Mouse (Mus musculus): Measurements from ENCODE around the gene Slc22a14.

Gene Slc22a14

DNA sequence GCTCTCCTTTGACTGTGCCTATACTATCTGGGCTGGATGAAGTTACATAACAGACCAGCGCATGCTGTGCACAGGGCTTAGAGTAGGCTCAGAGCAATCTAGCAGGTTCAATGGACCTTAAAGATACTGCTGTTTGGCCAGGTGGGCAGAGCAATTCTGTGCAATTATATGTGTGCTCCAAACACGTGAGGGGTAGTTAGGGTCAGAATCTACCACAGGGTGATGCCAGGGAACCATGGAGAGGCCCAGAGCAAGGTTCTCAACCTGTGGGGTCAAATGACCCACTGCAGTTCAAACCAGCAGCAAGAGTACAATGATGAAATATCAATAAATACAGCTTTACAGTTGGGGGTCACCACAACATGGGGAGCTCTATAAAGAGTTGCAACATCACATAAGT is 158.7 kb downstream of the Slc22a14 start:
- DNase-seq (ENCODE audit: low read depth, low spot score), result no peak

DNA sequence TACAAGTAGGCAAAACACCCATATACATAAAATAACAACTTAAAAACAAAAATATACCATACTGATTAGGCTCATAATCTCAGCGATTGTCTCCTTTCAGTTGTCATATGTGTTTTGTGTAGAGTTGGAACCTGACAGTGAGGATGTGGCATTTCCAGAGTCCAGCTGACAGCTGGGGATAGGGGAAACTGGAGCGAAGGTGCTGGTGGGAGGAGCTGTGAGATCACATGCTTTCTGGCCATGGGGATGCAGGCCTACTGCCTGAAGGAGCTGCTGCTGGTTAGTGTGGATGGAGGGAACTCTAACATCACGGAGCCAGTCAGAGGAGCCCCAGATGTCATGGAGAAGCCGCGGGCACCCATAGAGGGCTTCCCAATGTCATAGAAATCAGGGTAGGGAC is 159.6 kb downstream of the Slc22a14 start:
- DNase-seq (ENCODE audit: low read depth, low spot score), result no peak

DNA sequence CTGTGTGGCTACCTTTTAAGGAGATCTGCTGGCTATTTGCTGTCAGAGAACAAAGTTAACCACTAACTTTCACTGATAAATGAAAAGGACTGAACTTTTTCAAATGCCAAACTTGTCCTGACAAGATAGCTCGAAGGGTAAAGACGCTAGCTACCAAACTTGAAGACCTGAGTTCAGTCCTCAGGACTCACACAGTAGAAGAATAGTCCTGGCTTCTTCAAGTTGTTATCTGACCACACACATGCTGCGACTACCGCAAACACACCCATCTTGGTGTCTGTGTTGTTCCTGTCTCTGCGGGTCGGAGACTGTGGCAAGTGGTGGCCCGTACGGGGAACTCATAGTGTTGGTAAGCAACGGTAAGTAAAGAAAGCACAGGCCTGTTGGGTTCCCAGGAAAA is 161.7 kb downstream of the Slc22a14 start:
- DNase-seq (ENCODE audit: low read depth, low spot score), result no peak

DNA sequence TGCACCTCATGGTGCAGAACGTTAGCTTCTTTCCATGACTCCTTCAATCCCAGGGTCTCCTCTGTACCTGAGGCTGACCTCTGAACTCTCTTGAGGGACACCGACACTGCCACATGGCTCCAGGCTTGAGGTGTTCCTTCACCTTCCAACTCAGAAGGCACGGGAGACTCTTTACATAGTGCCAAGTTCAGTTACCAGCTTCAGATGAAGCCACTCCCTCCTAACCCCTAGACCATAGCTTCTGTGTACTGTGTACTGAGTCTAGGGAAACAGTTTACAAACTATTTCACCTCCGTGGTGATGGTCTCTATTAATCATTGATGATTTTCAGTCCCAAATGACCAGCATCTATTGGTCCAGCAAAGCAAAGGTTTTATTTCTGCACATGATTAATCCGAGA is 163.7 kb downstream of the Slc22a14 start:
- no peak for DNase-seq (ENCODE audit: low read depth, low spot score)

DNA sequence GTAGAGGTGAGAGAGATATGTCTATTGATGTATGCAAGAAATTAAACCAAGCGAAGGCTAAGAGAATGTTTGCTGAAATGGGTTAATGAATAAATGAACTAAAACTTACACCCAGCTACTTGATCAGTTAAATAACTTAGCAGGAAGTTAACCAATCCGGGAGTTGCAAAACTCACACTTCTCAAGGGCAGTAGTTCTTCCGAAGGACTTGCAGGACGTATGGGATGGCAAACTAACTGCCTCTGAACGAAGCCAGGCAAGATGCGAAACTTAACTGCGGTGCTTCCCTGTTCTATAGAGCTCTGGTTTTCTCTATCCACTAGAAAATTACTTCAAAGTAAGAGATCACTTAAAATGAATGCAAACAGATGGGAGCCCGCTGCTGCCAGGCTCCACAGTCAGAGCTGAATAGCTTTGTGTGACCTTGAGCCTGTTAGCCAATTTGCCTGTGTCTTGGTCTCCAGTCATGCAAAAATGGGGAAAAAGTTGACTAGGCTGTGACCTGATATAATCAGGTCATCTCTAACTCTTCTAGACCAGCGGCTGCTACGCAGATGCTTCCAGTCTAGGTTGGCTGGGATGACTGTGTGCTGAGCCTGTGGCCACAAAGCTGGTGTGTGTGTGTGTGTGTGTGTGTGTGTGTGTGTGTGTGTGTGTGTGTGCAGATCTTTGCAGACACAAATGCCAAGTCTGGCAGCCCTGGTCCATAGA is 166.0 kb downstream of the Slc22a14 start:
- DNase-seq (ENCODE audit: low read depth, low spot score), result peak; percentile 15

DNA sequence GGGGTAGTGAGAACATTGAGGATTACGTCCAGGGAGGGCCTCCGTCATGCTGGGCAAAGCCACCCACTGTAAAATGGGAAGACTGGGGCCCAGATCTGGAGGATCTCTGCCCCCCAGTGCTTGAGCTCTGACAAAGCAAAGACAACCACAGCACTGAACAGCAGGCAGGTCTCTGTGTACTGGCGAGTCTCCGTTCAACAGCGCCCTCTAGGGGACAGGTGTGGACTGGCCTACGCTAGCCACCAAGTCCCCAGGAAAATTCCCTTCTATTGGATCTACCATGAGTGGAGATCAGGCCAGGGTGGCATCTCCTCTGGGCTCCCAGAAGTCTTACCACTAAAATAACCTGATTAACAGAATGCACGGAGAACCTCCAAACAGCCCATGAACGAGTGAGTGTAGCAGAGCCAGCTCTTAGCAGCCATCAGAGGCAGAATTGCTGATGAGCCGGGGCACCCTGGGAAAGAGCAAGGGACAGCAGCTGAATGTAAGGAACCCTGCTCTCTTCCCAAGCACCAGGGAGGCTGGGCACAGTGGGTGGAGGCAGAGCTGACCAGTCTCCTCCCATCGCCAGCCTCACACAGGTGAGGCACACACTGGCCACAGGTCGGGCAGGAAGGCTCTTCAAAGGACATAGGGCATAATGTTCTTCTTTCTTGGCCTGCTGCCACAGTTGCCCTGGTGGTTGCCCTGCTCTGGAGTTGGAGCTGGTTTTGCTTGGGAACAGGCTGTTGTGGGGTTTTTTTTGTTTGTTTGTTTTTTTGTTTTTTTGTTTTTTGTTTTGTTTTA is 173.0 kb downstream of the Slc22a14 start:
- peak; percentile 68 for DNase-seq (ENCODE audit: low read depth, low spot score)

DNA sequence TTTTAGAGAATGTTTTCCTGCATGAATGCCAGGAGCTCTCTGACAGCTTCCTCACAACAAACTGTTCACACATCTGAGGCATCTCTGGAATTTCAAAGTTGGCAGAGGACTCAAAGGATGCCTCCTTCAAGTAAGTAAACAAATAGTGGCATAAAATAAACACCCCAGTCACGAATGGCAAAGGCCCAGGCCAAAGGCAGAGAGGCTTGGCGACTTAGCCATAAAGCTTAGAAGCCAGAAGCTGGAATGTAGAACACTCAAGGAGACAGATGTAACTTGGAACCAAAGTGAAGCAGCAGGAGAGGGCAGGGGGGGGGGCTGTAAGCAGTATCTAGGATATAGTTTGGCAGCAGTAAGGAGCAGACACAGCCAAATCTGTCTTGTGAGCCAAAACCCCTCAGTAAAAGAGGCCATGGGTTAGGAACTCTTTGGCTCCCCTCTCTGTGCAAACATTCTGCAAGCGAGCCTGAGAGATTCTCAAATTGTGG is 184.1 kb downstream of the Slc22a14 start:
- peak; percentile 18 for DNase-seq (ENCODE audit: low read depth, low spot score)

DNA sequence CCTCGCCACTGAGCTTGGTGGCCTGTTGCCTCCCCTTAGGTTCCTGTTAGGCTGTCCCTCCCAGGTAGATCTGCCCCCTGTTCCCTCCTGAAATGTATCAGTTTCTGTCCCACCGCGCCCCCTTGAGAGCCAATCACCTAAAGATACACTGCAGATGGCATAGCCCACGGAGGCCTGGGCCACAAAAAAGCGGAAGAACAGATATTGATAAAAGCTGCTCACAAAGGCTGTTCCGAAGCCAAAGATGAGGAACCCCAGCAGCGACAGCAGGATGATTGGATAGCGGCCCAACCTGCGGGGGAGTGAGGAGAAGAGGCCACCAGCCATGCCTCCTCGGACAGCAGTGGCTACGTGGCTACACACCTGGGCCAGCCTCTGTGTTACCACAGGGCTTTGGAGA is 186.1 kb downstream of the Slc22a14 start:
- no peak for DNase-seq (ENCODE audit: low read depth, low spot score)

DNA sequence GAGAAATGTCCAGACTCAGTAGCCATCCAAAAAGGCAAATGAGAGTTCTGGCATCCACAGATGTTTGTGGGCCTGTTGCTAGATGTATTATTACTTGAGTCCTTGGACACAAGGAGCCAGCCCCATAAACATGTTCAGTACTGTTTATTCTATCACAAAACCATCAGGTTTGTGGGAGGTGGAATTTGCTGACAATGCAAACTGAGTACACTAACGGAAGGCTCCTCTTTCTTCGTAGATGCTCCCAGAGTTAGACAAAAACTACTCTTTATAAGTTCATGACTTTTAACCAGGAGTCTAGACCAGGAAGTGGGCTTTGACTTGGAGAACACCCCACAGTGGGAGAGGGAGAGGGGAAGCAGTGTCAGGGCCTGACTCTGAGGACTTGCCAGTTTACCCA is 197.7 kb downstream of the Slc22a14 start:
- no peak for DNase-seq (ENCODE audit: low read depth, low spot score)

DNA sequence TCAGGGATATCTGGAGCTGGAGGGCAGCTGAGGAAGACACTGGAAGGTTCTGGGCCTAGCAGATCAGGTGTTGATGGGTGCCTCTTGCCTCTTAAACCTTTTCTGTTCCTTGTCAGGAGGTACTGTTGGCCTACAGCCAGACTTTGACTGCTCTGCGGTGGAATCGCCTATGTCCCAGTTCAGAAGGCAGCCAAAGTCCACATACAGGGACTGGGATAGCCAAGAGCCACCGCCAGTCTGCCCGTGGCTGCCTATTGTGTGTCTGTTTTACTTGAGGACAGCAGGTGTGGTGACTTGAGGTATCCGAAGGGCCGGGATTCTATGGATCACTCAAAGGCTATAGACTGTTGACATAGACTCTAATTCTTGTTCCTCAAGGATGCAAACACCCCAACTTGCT is 199.8 kb downstream of the Slc22a14 start:
- no peak for DNase-seq (ENCODE audit: low read depth, low spot score)

DNA sequence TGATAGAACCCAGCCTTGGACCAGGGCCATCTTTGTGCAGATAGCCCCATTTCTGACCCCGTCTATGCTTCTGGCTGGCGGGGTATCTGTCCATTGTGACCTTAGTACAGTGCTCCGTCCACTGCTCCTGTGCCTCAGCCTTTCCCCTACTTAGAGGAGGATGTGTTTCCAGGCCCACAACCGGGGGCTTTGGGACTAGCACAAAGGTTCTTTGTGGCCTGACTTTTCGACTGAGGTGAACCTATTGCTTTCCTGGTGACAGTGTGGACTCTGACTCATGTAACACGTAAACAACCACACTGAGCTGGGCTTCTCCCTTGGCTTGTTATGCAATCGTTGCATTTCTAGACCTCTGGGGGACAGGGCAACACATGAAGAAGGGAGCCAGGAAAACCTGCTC is 200.6 kb downstream of the Slc22a14 start:
- DNase-seq (ENCODE audit: low read depth, low spot score), result no peak

DNA sequence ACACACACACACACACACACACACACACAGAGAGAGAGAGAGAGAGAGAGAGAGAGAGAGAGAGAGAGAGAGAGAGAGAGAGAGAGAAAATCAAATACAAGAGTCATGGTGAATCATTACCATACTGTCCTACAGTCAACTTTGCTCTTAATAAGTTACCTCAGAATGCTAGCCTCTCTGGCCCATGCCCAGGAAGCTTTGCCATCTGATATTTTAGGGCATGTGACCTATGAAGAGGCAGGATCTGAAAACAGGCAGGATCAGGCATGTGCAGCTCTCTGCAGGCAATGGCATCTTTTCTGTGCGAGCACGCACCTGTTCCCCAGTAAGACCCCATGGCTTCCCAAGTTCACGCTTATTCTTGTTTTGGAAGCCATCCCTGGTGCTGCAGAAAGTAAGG is 204.7 kb downstream of the Slc22a14 start:
- DNase-seq (ENCODE audit: low read depth, low spot score), result no peak

DNA sequence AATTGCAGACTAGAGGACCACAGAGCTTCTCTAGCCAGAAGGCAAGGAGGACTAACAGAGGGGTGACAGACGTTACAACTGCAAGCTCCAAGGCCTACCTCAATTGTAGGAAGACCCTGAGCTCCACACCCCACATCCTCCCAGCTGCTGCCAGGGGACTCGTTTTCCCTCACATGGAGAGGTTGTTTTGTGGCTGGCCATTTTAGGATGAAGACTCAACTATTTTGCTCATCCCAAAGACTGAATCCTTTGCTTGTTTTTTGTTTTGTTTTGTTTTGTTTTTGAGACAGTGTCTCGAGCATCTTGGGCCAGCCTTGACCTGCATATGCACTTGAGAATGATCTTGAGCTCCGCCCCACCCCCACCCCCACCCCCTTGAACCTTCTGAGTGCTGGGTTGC is 206.5 kb downstream of the Slc22a14 start, which contains the start of gene Gm47289:
Gene Gm47289 (plus strand): TSS at position 301 of the 400 bp plus-strand sequence.
- DNase-seq (ENCODE audit: low read depth, low spot score), result no peak

DNA sequence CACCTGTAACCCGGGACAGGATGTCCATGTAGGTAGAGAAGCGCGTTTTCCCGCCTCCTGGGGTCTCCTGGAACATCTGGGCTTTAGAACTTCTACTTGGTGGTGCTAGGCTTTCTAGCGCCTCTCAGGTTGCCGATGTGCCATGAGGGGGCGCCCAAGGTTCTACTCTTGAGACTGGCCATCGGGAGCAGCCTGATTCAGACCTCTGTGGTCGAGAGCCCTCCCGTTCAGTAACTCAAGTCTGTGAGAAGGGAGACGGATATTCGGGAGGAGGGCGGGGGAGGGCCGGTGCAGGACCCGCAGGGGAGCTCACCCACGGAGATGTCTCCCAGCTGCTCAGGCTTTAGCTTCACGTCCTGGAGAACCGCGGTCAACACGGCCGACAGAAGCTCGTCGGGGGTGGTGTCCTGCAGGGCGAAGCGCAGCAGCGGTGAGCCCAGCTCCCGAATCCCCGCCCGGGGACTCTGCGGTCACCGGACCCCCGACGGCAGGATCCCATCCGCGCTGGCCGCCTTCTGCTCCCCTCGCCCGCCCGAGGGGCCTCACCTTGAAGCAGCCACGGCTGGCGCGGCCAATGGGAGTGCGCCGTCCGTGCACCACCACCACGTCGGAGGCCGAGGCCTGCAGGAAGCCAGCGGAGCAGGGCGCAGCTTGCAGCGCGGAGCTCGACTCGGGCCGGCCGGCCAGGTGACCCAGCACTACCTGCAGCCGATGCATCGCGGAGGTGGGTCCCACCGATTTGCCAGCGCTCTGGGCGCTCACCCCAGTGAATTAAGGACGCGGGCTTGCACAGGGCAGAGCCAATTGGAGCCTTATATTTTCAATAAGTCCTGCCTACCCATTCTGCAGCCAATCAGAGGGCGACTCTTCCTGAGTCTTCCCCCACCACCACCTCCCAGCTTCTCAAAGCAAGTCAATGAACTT is 208.8 kb downstream of the Slc22a14 start, which contains the start of gene Acaa1b:
Gene Acaa1b (minus strand): TSS at position 816 of the 924 bp plus-strand sequence.
- DNase-seq (ENCODE audit: low read depth, low spot score), result peak; percentile 74

DNA sequence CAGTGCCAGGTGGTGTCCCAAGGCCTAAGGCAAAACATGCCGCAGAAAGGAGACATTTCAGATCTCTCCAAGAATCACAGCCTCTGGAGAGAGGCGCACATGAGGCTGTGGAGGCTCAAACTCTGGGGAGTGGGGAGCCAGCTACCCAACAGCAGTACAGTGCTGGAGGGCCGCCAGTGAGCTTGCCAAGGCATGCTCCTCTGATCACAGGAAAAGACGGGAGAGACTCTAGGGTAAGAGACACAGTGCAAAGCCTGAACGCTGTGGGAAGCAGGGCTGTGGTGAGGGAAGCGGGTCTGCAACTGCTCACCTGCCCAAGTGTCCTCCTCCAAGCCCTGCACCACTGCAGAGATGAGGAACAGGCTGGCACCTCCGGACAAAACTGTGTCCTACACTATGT is 209.5 kb downstream of the Slc22a14 start:
- DNase-seq (ENCODE audit: low read depth, low spot score), result no peak

DNA sequence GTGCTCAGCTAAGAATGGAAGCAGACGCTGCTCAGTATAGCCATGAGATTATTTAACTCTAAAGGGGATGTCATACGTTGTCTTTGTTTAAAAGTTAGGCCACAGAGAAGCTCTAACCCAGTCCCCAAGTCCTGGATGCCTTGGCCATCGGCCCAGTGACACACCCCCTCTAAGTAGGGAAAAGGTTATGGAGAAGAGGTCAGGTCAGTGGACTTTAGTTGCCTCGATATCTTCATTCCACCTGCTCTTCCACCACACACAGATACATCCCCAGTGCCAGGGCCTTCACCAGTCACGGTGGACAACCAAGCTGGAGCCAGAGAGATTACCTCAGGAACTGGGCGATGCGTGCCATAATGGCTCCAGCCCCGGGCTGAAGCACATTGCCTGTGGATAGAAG is 209.9 kb downstream of the Slc22a14 start:
- no peak for DNase-seq (ENCODE audit: low read depth, low spot score)

DNA sequence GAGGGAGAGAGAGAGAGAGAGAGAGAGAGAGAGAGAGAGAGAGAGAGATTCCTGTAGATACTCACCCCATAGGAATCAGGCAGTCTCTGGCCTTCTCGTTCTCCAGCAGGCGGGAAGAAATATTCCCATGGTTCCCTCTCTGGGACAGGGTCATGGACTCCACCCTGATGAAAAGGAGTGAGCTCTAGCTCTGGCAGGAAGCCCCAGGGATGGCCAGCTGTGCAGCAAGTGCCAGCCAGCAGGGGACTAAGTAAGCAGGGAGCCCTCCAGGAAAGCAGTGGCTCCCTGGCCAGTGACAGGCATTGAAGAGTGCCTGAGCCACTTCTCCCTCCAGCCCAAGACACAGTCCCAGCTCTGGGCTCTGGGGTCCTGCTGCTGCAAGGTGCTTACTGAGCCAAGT is 213.6 kb downstream of the Slc22a14 start:
- no peak for DNase-seq (ENCODE audit: low read depth, low spot score)

DNA sequence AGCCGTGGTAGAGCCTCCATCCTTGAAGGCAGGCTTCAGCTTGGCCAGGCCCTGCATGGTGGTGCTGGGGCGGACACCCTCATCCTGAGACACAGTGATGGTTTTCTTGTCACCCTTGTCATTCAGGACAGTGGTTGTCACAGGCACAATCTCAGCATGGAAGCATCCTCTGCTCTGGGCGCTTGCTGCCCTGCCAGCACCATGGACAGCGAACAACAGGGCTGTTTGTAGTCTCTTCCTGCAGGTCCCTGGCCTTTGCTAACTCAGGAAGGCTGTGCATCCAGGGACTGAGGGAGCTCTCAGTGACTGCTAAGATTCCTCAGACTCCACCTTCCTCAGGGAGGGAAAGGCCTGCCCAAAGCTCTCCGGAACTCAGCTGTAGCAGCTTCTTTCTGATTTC is 215.8 kb downstream of the Slc22a14 start:
- DNase-seq (ENCODE audit: low read depth, low spot score), result no peak

DNA sequence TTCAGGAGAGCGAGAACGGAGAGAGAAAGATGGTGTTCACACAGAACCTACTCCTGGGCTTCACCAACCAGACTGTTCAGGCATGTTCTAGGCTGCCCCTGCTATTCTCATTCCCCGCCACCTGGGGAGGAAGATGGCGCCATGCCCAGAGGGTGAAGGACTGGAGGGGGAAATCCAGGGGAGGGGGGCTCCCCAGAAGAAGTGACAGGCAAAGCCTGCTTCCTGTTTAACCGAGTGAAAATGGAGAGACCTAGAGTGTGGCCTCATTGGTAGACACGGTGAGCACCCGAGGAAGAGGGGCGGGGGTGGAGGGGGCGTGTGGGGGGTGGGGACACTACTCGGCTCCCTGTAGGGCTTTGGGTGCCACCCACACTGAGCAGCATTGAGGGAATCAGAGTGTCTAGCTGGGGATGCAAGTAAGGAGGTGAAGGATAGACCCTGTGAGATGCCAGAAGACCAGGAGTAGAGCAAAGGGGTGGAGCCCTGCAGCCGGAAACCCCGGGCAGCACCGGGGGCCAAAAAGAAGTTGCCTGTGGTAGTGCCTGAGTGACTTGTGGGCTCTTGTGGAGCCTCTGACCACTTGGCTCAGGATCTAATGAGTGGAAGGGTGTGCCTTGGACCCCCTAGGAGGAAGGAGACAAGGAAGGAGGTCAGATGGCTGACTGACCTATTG is 219.1 kb downstream of the Slc22a14 start:
- no peak for DNase-seq (ENCODE audit: low read depth, low spot score)

DNA sequence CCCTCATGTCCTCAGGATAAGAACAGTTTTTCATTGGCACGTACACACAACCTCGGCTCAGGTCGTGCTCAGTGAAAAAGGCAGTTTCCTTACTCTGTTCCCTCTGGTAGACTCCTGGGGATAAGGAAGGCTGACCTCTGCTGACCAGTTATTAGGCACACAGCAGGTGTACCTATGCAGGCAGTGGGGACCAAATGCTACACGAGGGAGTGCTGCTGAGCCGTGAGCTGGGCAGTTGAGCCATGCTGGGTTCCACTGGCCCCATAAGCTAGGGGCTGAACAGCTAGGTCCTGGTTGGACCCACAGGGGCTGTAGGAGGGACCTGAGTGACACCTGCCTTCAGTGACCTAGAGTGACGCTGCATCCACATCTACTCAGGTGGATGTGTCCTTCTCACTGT is 219.7 kb downstream of the Slc22a14 start:
- no peak for DNase-seq (ENCODE audit: low read depth, low spot score)

DNA sequence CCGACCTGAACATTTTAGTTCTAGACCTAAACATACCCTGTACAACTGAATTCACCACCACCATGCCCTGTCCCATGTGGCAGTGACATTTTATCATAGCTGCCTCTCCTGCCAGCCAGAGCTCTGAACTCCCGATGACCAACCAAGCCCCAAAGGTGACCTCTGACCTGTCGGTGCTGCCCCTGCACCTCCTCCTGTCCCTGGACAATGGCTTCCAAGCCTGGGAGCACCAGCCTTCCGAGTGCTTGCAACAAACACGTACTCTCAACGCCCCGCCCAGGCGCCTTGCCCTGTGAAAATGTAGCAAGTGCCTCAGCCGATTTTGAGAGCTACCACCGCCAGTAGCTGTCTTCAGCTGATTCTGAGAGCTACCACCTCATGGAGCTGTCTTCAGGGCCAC is 220.2 kb downstream of the Slc22a14 start:
- DNase-seq (ENCODE audit: low read depth, low spot score), result no peak
